Mouse (Mus musculus) mouse embryonic stem cell (cell line): ENCODE measurements around the gene Ptbp1.

ENCODE experiments used
- in situ Hi-C, 2 experiments: fragments of 300-500 bp; cut with MboI; formaldehyde crosslinking; loops; 1 replicate in 1 of 2; 3 replicates in 1 of 2; pipeline ENCODE4 v1.14.3; 2019 to 2020; ENCODE audit warnings: low sequenced_read_pairs in 2 of 2, low pct_unique_long_range_greater_than_20kb in 1 of 2, mixed read lengths in 1 of 2; ENCODE audit not compliant: unreplicated experiment in 1 of 2

Gene Ptbp1

GRCm38 (mm10) chr10:79897316-79898245 lies 43.4 kb downstream of the Ptbp1 start:
- in situ Hi-C loops = no loop called here

DNA sequence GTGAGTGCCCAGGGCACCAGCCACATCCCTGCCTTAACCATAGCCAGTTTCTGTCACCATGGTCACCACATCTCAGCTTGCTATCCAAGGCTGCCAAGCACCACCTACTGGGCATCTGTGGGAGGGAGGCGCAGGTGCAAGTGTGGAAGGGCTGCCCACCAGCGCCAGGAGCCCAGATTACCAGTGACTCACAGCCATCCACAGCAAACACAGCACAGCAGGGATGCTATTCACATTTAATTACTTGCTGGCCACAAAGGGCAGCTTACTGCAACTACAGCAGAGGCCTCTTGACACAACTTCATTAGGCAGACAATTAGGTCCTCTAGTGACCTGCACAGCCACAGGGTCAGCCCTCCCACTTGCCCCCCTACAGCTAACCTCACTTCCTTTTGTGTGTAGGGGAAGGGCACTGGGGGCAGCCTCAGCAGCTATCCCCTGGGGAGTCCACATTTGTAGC lies 46.8 kb downstream of the Ptbp1 start:
- in situ Hi-C loops = no loop called here

- in situ Hi-C loops = no loop called here
Measured at GRCm38 (mm10) chr10:79906712-79907111, 52.5 kb downstream of the Ptbp1 start.

DNA sequence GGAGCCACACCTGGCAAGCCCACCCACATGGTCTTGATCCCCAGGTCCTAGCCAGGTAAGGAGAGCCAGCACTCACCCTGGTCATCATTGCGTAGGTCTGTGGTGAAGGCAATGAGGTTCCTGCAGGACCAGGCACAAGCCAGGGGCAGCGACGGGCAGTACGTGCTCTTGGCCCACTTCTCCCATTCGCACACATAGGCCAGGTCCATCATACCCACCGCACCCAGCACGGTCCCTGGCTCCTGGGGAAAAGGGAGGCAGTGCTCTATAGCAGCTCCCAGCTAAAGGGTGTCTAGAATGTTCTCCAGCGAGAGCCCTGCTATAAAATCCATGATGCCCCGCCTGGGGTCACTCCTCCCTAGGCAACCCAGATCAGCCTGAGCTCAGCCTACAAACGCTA lies 53.2 kb downstream of the Ptbp1 start:
- in situ Hi-C loops = no loop called here

- in situ Hi-C loops = no loop called here
Measured at GRCm38 (mm10) chr10:79908167-79909091, 54.2 kb downstream of the Ptbp1 start, which contains the start of gene Med16. TSS of gene Med16 (minus strand) at chr10:79908923.

DNA sequence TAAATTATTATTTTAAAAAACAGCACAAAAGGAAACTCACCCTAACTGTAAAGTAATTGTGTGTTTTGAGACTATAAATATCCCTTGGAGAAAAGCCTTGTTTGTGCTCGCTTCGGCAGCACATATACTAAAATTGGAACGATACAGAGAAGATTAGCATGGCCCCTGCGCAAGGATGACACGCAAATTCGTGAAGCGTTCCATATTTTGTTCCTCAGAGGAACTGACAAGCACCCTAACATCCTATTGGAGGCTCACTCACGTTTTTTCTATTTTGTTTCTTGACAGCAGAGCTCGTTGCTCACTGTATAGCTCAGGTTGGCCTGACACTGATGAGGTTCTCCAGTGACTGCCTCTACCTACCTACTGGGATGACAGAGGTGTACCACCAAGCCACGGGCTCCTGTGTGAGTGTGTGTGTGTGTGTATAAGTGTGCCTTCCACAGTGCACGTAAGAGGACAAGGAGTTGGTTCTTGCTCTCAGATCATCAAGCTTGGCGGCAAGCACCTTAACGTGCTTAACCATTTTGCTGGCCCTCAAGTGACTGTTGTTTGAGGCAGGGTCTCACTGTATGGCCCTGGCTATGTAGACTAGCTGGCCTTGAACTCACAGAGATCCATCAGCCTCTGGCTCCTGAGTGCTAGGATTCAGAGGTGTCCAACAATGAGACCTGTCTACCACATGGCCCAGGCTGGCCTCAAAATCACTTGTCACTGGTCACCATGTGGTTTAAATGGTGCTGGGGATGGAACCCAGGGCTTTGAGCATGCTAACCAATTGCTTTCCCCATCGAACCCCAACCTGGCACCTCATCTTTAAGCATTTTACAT lies 55.1 kb downstream of the Ptbp1 start:
- in situ Hi-C loops = no loop called here

DNA sequence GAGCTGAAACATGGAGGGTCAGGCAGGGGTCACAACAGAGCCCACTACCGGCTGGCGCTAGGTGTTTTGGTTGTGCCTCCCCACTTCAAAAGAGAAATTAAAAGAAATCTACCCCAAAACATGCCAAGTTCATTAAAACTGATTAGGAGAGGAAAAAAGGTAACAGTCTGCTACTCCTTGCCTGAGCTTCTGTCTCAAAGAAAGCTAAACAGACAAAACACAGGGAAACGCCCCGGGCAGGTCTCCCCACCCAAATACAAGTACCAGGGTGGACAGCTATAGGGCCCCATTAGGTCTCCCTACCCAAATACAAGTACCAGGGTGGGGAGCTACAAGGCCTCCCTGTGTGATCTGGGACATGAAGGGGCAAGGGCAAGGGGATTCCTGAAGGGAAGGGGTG lies 56.3 kb downstream of the Ptbp1 start, which contains the start of gene Gm26602:
TSS of gene Gm26602 (plus strand) at position 301 of the 400 bp plus-strand sequence.
- in situ Hi-C loops = no loop called here

DNA sequence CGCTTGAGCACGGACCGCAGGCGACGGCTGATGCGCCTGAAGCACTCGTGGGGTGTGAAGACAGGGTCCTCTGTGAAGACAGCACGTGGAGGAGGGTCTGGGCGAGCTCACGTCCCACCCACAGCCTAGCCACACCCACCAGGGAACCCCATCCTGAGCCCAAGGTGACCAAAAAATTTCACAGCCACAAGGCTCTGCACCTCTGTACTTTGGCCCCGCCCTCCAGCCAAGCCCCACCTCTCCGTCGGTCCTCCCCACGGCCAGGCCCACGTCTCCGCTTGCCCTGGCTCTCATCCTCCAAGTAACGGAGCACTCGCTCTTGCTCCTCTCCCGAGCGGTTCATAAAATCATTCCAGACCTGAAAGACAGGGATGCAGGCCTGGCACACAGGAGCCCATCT lies 58.2 kb downstream of the Ptbp1 start:
- in situ Hi-C loops = no loop called here
